Mouse (Mus musculus) forebrain, embryonic 10.5 days (tissue): Measurements from ENCODE around the gene Tmem150c. TPM values are rescaled to one million over a fixed set of nuclear protein-coding genes. Genes with fewer than 3 reads are reported as not detected.

Experiments used
- DNase-seq: peaks from one replicate; pipeline ENCODE4 v3.0.0-alpha.2; 2017; ENCODE audit warnings: low spot score; ENCODE audit errors: extremely low spot score
- H3K27ac ChIP-seq: fragments of 300-500 bp; sonication (generic); 2 replicates; pipeline ENCODE4 v1.5.1; 2016; ENCODE audit warnings: mild to moderate bottlenecking
- H3K27me3 ChIP-seq: fragments of 300-500 bp; sonication (generic); 2 replicates; pipeline ENCODE4 v1.6.1; 2016; ENCODE audit warnings: mild to moderate bottlenecking; ENCODE audit not compliant: poor library complexity, severe bottlenecking
- H3K36me3 ChIP-seq: fragments of 300-500 bp; sonication (generic); replicated peaks from 2 replicates; pipeline ENCODE4 v1.6.1; 2016; ENCODE audit warnings: mild to moderate bottlenecking, moderate library complexity
- H3K4me1 ChIP-seq: fragments of 300-500 bp; sonication (generic); 2 replicates; pipeline ENCODE4 v1.6.1; 2016
- H3K4me3 ChIP-seq: fragments of 300-500 bp; sonication (generic); 2 replicates; pipeline ENCODE4 v1.5.1; 2016; ENCODE audit warnings: mild to moderate bottlenecking, moderate library complexity
- H3K9me3 ChIP-seq: fragments of 300-500 bp; sonication (generic); 2 replicates; pipeline ENCODE4 v1.6.1; 2016; ENCODE audit warnings: mild to moderate bottlenecking, moderate library complexity
- WGBS: fragments of 180-500 bp; shearing (Covaris S2); methylation state at CpG from one replicate; pipeline ENCODE4 v1.1.7; 2016; 5-methylcytosine and 5-hydroxymethylcytosine counted together
- polyA plus RNA-seq: library from polyadenylated mRNA; unstranded; fragments of >200 nt; fragmentation: Nextera tagmentation; extraction: Ambion mirVana; gene quantifications from 2 replicates; pipeline ENCODE4 v1.2.1, GENCODE M21; 2016

Gene Tmem150c
- polyA plus RNA-seq, 1 experiment from 2014 or later: 2.2 TPM

GRCm38 (mm10) chr5:100040281-100040784 lies 119.3 kb downstream of the Tmem150c start:
- peaks cover 48% of the 10 kb centered on the region for H3K36me3 ChIP-seq
- no peaks in the 10 kb centered on the region for H3K9me3 ChIP-seq
- H3K27ac ChIP-seq: peak overlapping the region; percentile 100
- H3K27me3 ChIP-seq: no peaks in the 10 kb centered on the region
- peaks cover 49% of the 10 kb centered on the region for H3K4me1 ChIP-seq
- no peak for DNase-seq
- H3K4me3 ChIP-seq: peak overlapping the region; percentile 97
- 1% methylated on average over 19 of the region's 19 CpGs for WGBS

- WGBS: under 1% methylated on average over 57 of the region's 57 CpGs
- Histone ChIP-seq H3K27ac (peak within 1 kb of the TSS; percentile 100), H3K9me3 (no peaks in the 10 kb centered on the region)
Observed at GRCm38 (mm10) chr5:100039602-100040142, 119.9 kb downstream of the Tmem150c start, which contains the start of the genes Hnrnpdl and Enoph1. Gene Hnrnpdl, minus strand, starts transcription at chr5:100039664. Gene Enoph1, plus strand, starts transcription at chr5:100039985.

GRCm38 (mm10) chr5:100038714-100039601 lies 120.7 kb downstream of the Tmem150c start:
- Histone ChIP-seq H3K4me1 (peaks cover 46% of the 10 kb centered on the region), H3K4me3 (peak overlapping the region; percentile 97), H3K36me3 (peaks cover 61% of the 10 kb centered on the region), H3K27ac (peak overlapping the region; percentile 100), H3K27me3 (no peaks in the 10 kb centered on the region), H3K9me3 (no peaks in the 10 kb centered on the region)
- peak; percentile 92 for DNase-seq
- under 1% methylated on average over 108 of the region's 113 CpGs for WGBS

More at GRCm38 (mm10) chr5:100039602-100040142, 119.9 kb downstream of the Tmem150c start, which contains the start of the genes Hnrnpdl and Enoph1:
- Histone ChIP-seq H3K27me3 (no peaks in the 10 kb centered on the region), H3K4me1 (peaks cover 49% of the 10 kb centered on the region), H3K4me3 (peak within 1 kb of the TSS; percentile 97), H3K36me3 (peaks cover 54% of the 10 kb centered on the region)
- peak; percentile 99 for DNase-seq

- Histone ChIP-seq H3K9me3 (no peaks in the 10 kb centered on the region), H3K4me3 (peak overlapping the region; percentile 97), H3K27me3 (no peaks in the 10 kb centered on the region), H3K27ac (peak overlapping the region; percentile 100), H3K36me3 (peaks cover 64% of the 10 kb centered on the region), H3K4me1 (peaks cover 39% of the 10 kb centered on the region)
- whole genome bisulfite sequencing: under 1% methylated on average over 45 of the region's 45 CpGs
- peak; percentile 88 for DNase-seq
Observed at GRCm38 (mm10) chr5:100037965-100038713, 121.5 kb downstream of the Tmem150c start.

GRCm38 (mm10) chr5:100036681-100037080 lies 122.9 kb downstream of the Tmem150c start:
- DNase-seq: peak; percentile 45
- H3K9me3 ChIP-seq: no peaks in the 10 kb centered on the region
- peaks cover 37% of the 10 kb centered on the region for H3K4me1 ChIP-seq
- H3K27me3 ChIP-seq: no peaks in the 10 kb centered on the region
- peaks cover 64% of the 10 kb centered on the region for H3K36me3 ChIP-seq
- H3K27ac ChIP-seq: no peak overlapping the region
- 43% methylated on average over 7 of the region's 7 CpGs for WGBS
- peak overlapping the region; percentile 97 for H3K4me3 ChIP-seq

- Histone ChIP-seq H3K4me3 (peak overlapping the region; percentile 97; the same call in 1 of the 2 replicates), H3K4me1 (peaks cover 29% of the 10 kb centered on the region), H3K36me3 (peaks cover 71% of the 10 kb centered on the region), H3K27ac (no peak overlapping the region), H3K9me3 (no peaks in the 10 kb centered on the region), H3K27me3 (no peaks in the 10 kb centered on the region)
- WGBS: 78% methylated on average over 7 of the region's 7 CpGs
- no peak for DNase-seq
Observed at GRCm38 (mm10) chr5:100035950-100036349, 123.7 kb downstream of the Tmem150c start.

- Histone ChIP-seq H3K27me3 (no peaks in the 10 kb centered on the region), H3K36me3 (peaks cover 70% of the 10 kb centered on the region), H3K9me3 (no peaks in the 10 kb centered on the region), H3K4me1 (peaks cover 22% of the 10 kb centered on the region), H3K4me3 (no peak overlapping the region), H3K27ac (no peak overlapping the region)
- 86% methylated on average over 3 of the region's 3 CpGs for WGBS
- DNase-seq: peak; percentile 27
Observed at GRCm38 (mm10) chr5:100032646-100033045, 127.0 kb downstream of the Tmem150c start.

- Histone ChIP-seq H3K4me3 (no peak overlapping the region), H3K27me3 (no peaks in the 10 kb centered on the region), H3K9me3 (no peaks in the 10 kb centered on the region), H3K36me3 (peaks cover 65% of the 10 kb centered on the region), H3K4me1 (peaks cover 18% of the 10 kb centered on the region), H3K27ac (no peak overlapping the region)
- DNase-seq: no peak
- WGBS: 84% methylated on average over 2 of the region's 2 CpGs
Observed at GRCm38 (mm10) chr5:100032107-100032506, 127.5 kb downstream of the Tmem150c start.

GRCm38 (mm10) chr5:100030069-100030468 lies 129.5 kb downstream of the Tmem150c start:
- H3K27ac ChIP-seq: no peak overlapping the region
- 76% methylated on average over 6 of the region's 6 CpGs for WGBS

More at GRCm38 (mm10) chr5:100030069-100030468, 129.5 kb downstream of the Tmem150c start:
- Histone ChIP-seq H3K4me1 (no peaks in the 10 kb centered on the region), H3K27me3 (no peaks in the 10 kb centered on the region), H3K9me3 (no peaks in the 10 kb centered on the region), H3K4me3 (no peak overlapping the region), H3K36me3 (peaks cover 45% of the 10 kb centered on the region)
- DNase-seq: no peak

Other genes starting within 250 kb of the Tmem150c start
- gene Hnrnpd, start 180.9 kb downstream of the Tmem150c start, polyA plus RNA-seq: 200 and 207 TPM in 2 replicates
- 1.7 and 2.2 TPM in 2 replicates for gene 4930524J08Rik, start 180.7 kb downstream of the Tmem150c start, polyA plus RNA-seq
- gene Hnrnpdl, start 120.1 kb downstream of the Tmem150c start, polyA plus RNA-seq: 246 and 247 TPM in 2 replicates
- gene Enoph1, start 119.8 kb downstream of the Tmem150c start, polyA plus RNA-seq: 62.8 and 66.9 TPM in 2 replicates